Mouse (Mus musculus): ENCODE data around the gene Prrg4. TPM values are rescaled to one million over a fixed set of nuclear protein-coding genes. Genes with fewer than 3 reads are reported as not detected.
"Not testable (repeated sequence)": the region's sequence is repeated elsewhere in the genome, so short reads cannot be mapped to it uniquely, and the experiment has no call there.

The Prrg4 gene
- 10 to 100 TPM in 1 of 2 experiments, 1 to 10 TPM in 1; 4.2 to 29.0 TPM for total RNA-seq (2021)
- long read RNA-seq, experiment 1: 0 reads
- long read RNA-seq, experiment 2: 0 reads

DNA sequence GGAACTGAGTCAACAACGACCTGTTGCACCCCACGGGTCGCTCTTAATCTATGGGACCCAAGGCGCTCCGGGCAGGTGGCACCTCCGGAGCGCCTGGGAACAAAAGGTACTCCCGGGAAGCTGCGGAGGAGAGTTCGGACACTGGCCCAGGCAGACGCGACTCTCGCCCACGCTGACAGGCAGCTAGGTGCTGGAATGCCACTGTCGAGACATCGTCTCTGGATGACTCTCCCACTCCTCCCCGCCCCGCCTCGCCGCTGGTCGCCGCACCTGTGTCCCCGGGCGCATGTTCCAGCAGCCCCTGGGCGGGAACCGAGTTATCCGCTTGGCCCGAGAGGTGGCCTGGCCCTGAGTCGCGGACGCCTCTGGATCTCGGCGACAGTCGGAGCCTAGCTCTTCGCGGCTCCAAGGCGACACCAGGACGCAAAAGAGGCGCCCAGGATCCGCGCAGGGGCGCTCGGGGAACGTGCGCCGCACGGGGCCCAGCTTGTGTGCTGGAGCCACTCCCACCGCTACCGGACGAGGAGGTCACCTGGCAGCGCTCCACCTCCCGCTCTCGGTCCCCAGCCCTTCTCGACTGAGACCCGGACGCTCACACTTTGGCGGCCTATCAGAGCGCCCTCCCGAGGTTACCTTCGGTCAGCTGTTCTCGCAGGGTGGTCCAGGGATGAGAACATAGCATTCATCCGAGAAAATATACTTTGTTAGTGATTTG is at the start of gene Prrg4:
TSS of gene Prrg4 (minus strand) at position 601 of the 715 bp plus-strand sequence.
- DNase-seq (ENCODE audit: low spot score in 2 of 2): peak; percentile 72 to 73

DNA sequence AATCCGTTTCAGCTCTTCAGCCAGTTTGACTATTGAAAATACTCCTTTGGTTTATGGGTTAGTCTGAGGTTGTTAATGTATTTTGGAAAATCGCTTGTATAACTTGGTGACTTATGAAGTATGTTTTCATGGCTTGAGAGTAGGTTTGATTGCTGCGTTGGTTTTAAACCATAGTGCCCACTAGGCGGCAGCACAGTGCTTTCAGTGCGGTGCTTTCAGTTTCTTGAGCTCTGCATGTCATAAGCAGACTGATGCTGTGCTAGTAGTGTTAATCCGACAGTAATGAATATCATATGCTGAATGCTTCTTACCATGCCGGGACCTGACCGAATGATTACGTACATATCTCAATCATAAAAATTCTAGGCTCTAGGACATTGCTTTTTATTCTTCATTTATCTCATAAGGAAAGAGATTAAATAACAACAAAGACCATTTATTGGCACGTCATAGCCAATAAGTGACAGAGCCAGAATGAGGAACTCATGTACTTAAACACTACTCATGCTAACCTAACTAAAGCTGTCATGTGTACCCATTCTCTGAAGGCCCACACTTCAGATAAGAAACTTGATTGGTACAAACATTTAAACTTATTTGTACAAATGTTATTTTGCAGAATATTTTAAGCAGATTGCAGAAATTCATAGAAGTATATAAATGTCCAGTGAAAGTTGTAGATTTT is 38.3 kb upstream of the Prrg4 start:
- DNase-seq (ENCODE audit: low spot score in 2 of 2): peak; percentile 72 to 78

DNA sequence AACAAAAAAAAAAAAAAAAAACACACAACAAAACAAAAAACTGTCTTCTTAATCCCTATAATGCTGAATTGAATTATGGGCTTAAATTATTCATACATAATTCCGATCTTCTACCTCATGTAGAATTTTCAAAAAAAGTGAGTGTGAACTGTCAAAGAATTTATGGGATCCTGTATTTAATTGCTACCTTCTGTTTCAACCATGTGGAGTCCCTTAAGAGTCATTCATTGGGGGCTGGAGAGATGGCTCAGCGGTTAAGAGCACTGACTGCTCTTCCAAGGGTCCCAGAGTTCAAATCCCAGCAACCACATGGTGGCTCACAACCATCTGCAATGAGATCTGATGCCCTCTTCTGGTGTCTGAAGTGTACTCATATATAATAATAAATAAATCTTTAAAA is 37.7 kb upstream of the Prrg4 start:
- DNase-seq (ENCODE audit: low spot score in 2 of 2): not testable (repeated sequence)

DNA sequence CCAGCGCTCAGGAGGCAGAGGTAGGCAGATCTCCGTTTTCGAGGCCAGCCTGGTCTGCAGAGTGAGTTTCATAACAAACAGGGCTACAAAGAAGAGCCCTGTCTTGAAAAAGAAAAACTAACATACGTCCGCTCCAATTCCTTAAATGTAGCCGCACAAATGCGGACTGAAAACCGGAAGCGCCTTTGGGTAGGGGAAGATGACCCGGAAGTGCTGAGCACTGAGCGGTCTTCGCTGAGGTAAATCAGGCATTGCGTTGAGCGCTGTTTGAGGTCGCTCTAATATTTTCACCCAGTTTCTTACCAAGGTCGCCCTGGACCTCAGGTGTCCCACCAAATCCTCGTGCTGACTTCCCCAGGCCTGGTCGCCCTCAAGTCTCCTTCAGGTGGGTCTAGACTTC is 36.4 kb upstream of the Prrg4 start:
- no peak for DNase-seq (ENCODE audit: low spot score in 2 of 2)

DNA sequence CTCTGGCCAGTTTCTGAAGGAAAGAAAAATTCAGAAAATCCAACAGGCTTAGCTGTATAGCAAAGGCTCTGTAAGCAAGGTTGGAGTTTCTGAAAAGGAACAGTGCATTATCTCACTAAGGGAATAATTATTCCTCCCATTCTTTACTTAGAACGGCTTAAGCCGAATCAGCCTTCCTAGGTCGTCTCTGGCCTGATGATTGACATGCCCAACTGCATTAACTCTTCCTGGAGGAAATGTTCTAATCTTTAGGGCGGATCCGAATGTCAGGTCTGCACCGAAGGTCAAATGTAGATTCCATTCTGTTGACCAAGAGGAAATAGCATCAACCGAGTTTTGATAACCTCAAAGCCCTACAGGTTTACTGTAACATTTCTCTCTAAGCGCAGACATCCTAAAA is 29.1 kb upstream of the Prrg4 start:
- DNase-seq (ENCODE audit: low spot score in 2 of 2): no peak

DNA sequence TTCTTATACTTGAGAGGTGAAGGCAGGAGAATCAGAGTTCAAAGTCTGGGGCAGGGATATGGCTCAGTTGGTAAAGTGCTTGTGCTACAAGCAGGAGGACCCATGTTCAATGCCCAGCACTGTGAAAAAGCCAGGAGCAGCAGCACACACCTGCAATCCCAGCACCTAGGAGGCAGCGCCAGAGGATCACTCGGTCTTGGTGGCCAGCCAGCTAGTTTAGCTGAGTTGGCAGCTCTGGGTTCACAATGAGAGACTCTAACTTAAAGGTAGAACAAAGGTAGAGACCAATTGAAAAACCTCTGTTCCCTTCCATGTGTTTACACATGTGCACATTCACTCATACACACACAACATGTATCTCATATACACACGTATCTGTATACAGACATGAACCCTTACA is 19.4 kb upstream of the Prrg4 start:
- no peak for DNase-seq (ENCODE audit: low spot score in 2 of 2)

DNA sequence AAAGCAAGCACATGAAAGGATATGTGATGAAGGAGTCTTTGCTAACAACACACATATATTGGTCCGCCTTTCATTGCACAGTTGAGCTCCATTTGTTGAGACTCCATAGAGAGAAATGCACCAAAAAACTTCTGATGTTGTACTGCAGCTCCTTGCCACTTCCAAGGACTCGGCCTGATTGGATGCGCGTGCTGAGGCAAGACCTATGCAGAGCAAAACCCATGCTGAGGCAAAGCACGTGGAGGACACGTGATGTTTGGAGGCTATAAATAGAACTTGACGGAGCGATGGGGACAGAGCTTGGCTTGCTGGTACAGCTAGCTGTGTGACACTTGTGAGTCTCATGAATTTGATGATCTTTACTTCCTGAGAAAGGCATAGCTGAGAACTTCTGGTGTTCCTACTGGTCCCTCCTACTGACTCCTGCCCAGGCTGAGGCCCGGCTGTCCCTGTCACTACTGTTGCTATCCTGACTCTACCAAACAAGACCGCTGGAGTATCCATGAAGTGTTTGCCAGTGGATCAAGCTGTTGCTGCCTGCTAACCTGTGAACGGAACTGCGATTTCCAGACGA is 17.7 kb upstream of the Prrg4 start, which contains the start of gene Ccdc73:
TSS of gene Ccdc73 (plus strand) at position 524 of the 574 bp plus-strand sequence.
- no peak for DNase-seq (ENCODE audit: low spot score in 2 of 2)

DNA sequence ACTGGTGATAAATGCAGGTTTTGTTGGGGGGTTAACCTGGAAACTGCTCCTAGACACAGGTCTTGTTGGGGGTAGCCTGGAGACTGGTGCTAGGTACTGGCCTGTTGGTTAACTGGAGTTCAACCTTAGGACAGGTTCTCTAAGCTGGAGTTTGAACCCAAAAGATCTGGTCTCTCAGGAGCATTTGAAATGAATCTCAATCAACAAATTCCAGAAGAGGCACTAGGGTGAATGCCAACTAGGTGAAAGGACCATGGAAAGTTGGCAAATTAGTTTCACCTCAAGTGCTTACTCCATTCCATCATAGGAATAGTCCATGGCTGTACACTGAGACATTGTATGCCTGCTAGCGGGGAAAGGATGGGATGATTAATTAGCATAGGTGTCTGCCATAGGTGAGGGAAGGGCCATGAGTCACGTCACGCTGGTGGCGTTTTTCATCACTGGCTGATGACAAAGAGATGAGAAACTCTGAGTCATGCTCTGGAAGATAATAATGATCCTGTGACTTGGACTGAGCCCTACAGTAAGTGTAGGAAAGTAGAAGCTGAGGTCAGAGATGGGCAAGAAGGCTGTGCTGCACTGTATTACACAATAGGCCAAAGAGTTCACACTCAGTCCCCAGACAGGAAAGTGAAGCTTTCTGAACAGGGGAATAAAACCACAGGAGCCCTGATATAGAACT is 14.6 kb upstream of the Prrg4 start:
- DNase-seq (ENCODE audit: low spot score in 2 of 2): no peak

DNA sequence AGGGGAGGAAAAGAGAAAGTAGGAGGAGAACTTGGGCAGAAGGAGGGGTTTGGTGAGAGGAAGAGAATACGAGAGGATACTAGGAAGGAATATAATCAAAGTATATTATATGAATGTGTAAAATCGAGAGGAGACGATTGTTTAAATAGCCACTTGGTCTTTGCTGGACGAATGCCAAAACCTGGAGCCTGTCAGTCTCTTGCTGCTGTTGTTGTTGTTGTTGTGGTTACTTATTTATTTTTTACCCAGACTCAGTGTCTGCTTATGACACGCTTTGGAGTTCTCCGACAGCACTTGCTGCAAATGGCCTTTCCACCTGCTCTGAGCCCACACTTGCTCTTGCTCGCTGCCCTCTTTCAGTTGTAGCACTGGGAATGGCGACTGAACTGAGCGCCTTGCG is 10.8 kb upstream of the Prrg4 start:
- DNase-seq (ENCODE audit: low spot score in 2 of 2): no peak

DNA sequence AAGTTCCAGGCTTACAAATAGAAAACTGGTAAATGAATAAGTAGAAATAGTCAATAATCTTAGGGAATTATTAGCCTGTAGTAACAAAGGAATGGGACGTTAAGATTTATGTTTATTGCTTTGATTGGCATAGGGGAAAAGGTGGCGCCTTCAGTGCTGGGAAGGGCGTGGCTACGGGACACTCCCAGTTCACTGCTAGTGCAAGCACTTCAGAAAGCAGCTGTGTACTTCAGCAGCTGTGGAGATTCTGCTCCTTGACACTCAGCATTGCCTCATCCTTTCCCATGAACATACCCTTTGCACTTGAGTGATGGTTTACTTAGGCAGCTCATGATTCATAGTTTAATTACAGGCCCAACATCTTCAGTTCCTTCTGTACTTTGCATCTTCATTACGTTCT is 9.4 kb upstream of the Prrg4 start:
- no peak for DNase-seq (ENCODE audit: low spot score in 2 of 2)

DNA sequence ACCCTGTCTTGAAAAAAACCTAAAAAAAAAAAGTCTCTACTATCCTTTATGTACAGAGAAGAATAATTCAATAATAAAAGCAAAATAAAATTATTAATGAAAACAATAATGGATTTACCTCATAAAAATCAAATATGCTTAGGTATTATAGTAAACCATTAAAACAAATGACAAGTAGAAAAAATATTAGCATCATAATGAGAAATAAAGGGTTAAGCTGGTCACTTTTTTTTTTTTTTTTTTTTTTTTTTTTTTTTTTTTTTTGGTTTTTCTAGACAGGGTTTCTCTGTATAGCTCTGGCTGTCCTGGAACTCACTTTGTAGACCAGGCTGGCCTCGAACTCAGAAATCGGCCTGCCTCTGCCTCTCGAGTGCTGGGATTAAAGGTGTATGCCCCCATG is 8.4 kb upstream of the Prrg4 start:
- DNase-seq (ENCODE audit: low spot score in 2 of 2): not testable (repeated sequence)

DNA sequence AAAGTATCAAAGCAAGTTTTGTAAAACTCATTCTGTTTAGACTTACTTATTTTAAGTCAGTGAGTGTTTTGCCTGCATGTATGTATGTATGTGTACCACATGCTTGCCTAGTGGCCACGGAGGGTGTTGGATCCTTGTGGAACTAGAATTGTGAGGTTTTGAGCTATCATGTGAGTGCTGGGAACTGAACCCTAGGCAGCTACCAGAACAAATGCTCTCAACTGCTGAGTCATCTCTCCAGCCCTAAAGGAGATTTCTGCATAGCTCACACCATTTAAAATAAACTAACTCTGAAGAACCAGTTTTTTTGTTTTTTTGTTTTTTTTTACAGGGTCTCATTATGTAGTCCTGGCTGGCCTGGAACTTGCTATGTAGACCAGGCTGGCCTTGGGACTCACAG is 6.5 kb upstream of the Prrg4 start:
- DNase-seq (ENCODE audit: low spot score in 2 of 2): no peak

DNA sequence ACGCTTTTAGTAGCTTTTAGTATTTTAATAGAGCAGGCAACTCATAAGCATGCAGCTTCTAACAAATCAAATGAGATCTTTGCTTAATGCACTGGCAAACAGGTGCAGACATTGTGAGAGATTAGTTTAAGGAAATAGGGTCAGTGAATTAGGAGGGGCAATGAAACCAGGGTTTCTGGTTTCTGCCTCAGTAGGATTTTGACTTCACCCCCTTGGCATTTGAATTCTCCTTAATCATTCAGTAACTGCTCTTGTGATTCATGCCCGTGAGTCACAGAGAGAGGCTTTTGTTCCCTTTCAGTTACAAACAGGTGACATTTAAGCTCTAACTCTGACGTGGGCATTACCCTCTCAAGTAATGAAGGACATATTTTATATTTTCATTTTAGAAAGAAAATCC is 6.1 kb upstream of the Prrg4 start:
- no peak for DNase-seq (ENCODE audit: low spot score in 2 of 2)

DNA sequence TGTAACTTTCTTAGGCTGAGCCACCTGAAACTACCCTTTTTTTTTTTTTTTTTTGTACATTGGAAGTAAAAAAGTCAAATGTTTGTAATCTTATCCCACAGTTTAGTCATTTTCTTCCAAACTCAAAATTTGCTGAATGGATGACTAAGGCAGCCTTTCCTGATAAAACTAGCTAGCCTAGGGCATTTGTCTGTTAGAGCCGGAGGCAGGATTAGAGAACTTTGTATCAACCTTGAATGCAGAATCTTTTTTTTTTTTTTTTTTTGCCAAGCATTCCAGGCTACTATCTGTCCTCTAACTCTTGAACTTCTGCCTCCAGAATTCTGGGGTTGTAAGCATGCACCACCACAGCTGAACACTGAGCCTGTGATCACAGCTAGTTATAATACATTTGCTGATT is 5.2 kb upstream of the Prrg4 start:
- no peak for DNase-seq (ENCODE audit: low spot score in 2 of 2)

DNA sequence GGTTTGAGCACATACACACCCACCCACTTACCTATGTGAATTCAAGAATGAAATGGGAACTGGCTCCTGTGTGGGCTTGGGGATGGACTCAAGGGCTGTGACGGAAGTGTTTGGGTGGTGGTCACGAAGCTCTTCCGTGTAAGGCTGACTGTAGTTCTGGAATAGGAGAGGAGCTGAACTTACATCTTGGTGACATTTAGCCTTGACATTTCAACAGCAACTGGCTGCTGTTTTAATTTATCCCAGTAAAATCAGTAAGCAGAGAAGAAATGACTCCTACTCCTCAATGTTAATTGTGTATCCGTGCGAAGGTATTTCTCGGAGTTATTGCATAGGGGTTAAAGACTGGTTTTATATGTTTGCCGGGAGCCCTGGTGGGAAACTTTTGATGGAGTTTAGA is 2.9 kb upstream of the Prrg4 start:
- DNase-seq (ENCODE audit: low spot score in 2 of 2): no peak

DNA sequence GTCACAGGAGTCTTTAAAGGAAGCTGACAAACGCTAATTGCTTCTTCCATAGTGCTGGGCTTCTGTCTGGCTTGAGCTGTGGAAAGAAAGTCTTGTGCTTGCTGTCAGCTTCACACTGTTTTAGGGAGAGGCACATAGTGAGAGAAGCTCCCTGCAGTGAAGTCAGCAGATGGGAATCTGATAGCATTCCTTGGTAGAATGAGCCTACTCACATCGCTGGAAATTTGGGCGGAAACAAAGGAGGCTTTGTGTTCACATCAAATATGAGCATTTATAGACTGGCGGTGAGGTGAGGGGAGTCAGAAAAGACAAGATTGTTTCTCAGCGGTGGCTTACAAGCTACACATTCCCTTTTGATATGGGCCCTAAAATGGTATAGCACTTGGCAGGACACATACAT is 2.0 kb upstream of the Prrg4 start:
- DNase-seq (ENCODE audit: low spot score in 2 of 2): no peak

DNA sequence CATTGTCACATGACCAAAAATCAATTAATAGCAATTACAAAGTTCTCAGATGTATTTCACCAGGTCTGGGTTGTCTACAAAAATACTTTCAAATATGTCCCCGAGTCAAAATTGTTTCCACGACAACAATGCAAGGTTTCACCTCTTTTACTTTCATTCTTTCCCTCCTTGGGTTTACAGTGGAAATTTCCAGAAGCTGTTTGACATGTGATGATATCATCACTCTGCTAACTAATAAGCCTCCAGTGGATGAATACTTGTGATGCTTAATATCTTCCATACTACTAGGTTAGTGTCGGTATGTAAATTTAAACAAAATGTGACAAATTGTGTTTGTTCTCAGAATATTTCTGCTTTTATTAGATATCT is 299 bp upstream of the Prrg4 start:
- DNase-seq (ENCODE audit: low spot score in 2 of 2): no peak

DNA sequence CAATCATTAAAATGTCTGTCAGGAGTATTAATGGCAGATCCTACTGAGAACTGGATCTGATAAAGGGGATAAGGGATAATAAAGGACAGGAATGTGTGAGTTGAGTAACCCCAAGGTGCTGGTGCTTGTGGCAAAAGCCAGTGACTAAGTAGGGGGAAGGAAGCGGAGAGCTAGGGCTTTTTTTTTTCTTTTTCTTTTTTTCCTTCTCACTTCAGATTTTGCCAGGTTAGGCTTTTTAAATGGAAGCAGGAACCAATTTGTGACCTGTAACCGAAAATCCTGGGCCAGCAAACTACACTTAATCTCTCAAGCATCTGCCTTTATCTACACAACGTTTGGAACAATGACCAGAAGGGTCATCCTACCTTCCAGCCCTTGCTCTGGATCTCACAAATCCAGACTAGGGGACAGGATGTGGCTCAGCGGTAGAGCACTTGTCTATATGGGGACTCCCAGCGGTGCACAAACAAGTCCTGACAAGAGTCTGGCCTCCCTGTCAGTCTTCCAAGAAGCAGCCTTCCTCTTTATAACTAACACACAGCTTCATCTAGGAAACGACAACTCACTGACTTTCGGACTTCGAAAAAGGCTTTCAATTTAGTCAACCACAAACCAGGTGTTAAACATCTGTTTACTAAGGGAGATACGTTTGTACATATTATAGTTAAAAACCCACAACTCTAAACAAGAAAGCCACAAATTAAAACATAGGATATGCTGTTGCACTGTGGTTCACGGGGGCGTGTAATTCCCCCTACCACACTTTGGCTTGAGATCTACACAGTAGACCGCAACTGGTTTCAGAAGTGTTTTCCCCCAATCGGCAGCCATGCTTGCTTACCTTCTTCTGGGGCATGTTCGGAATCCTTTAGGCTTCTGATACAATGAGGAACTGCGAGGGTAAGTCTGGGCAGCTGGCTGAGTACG is 1.2 kb downstream of the Prrg4 start:
- DNase-seq (ENCODE audit: low spot score in 2 of 2): no peak

DNA sequence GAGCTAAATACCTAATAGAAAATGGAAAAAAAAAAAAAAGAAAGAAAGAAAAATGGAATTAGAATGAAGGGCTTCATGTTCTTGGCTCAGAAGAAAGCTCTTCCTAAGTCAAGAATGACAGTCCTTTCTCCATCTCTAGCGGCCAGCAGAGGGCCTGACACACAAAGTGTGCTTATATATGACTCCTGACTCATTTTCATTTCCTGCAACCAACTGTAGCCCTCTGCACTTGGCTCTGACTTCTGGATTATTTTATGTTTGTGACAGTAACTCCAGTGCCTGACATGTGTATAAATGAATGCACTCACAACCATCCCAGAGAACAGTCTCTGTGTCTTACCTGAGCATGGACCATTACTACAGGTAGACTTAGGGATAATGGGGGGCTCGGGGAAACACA is 2.0 kb downstream of the Prrg4 start:
- DNase-seq (ENCODE audit: low spot score in 2 of 2): no peak

DNA sequence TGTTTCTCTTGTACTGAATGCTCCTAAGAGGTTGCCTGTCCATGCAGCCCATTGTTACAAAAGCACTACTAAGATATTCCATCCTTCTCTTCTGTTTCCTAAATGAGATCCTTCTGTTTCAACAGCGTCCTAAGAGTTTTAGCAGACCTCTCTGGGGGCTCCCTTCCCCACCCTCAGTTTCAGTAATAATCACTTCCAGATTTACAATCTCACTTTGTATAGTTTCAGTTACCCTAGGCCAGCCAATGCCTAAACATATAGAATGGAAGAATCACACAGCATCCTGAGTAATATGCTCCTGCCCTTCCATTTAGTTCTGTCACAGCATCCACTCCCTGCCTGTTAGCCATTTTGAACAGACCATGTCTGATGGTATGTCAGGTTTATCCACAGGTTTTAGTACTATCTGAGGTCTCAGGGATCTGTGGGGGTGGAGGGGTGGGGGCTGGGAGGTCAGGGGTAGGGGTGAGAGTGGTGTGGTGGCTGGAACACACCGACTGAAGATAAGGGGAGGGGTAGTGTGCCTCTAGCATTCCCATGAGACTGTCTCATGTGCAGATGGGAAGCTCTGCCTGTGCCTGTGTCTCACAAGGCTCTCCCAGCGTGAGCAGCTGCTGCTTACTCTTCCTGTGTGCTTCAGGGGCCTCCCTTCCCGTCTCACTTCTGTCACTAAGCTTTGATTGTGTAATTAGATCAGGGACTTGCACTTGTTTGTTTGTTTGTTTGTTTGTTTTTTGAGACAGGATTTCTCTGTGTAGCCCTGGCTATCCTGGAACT is 2.9 kb downstream of the Prrg4 start:
- DNase-seq (ENCODE audit: low spot score in 2 of 2): no peak

All from adrenal gland, adult 18-20 months (tissue).